Mouse (Mus musculus): ENCODE measurements around the gene Tmem80.

DNA sequence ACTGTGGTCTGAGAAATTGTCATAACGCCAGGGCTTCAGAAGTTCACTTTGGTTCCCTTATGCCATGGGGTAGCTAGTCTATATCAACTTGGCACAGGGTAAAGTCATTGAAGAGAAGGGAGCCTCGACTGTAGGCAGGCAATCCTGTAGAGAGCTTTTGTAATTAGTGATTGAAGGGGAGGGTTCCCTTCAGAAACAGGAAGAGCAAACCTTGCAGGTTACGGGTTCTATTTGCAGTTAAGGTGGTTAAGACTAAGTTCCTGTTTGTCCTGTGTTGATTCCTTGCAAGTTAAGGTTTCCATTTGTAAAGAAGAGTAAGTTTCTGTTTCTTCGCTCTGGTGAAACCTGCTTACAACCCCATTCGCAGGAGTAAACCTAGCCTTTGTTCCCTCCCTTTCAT lies 42.4 kb downstream of the Tmem80 start:
- no peak for TF ChIP-seq EP300 (IDR thresholded peaks at IDR 0.05; ENCODE audit: low read depth)
- TF ChIP-seq CTCF (IDR thresholded peaks at IDR 0.05; ENCODE audit: low read depth), result no peak
